Mouse (Mus musculus): ENCODE results near the gene Tex48.
A peak's percentile ranks its signal among the peaks of the same experiment; 100 is the strongest.

Gene Tex48

GRCm38 (mm10) chr4:63594459-63595110 lies 27.6 kb downstream of the Tex48 start:
- DNase-seq (ENCODE audit: low spot score): no peak

DNA sequence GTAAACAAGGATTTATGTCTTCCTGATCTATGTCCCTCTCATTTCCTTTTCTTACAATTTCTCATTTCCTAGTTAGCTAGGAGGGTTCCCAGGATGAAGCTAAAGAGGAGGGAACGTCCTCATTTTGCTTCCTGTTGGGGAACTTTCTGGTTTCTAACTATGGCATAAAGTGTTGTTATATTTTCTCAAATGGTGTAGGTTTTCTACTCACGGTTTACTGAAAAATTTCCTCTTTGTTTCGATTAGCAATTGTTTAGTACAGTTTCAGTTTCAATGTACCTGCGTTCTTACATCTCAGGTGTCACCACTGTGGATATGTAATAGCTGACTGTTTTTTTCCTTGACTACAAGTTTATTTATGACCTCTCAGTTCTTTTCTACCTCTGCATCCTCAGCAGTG lies 31.7 kb downstream of the Tex48 start:
- DNase-seq (ENCODE audit: low spot score): no peak

DNA sequence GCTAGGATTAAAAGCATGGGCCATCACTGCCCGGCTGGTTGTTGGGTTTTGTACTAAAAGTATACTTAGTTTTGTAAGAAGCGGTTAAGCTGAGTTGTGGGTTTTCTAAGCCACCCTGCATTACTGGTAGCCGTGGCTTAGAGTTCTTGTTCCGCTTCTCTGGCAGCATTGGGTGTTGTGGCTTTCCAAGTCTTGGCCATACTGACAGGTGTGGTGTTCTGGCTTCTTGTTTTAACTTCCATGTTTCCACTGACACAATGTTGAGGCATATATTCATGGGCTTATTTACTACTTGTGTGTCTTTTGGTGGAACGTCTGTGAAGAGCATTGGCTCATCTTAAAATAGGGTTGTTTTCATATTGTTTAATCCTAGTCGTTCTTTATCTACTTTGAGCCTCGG lies 32.2 kb downstream of the Tex48 start:
- DNase-seq (ENCODE audit: low spot score): no peak

DNA sequence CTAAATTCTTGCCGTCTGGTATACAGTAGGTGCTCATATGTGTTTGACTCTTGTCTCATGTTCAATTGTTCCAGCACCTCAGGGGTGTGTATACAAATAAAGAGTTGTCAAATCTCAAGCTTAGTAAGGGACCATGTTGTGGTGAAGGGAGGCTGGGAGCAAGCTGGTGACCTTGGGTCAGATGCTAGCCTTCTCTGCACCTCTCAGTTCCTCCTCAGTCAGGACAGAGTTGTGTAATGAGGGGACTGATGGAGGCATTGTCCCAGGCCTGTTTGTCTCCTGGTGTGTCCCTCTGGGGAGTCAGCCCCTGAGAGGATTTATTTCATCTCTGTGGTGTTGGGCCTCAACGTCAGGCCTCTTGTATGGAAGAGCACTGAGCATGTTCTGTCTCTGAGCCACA lies 36.0 kb downstream of the Tex48 start:
- DNase-seq (ENCODE audit: low spot score): no peak

GRCm38 (mm10) chr4:63585216-63585615 lies 37.0 kb downstream of the Tex48 start:
- no peak for DNase-seq (ENCODE audit: low spot score)

DNA sequence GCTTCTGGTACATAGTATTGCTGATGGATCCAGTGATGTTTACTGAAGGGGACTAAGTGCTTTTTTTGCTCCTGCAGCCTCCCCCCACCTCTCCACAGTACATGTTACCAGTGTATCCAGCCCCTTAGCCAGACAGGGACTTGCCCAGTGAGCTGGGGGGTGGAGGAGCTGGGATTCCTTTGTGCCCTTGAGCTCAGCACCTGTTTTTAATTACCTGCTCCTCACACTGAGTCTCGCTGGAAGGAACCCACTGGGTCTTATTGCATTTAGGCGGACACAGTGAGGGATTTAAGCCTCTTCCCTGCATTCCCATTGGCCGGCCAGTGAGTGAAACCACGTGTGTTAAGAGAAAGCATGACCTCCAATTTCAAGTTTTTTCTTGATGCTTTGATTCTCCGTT lies 39.6 kb downstream of the Tex48 start:
- DNase-seq (ENCODE audit: low spot score): no peak

DNA sequence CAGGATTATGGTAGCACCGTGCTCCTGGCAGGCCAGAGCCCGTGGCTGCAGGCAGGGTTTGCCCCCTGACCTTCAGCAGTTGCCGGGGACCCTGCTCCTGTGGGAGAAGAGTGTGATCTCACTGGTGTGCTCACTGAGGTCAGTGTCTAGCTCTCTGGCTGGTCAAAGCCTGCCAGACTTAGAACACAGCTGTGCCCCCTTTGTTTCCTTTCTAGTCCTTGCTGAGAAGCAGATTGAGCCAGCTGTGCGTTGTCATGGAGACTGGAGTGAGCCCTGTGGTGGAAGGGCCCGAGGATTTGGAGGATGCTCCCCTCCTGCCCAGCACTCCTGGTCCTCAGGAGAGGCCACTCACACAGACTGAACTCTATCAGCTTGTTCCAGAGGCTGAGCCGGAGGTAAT lies 42.1 kb downstream of the Tex48 start:
- DNase-seq (ENCODE audit: low spot score): no peak

DNA sequence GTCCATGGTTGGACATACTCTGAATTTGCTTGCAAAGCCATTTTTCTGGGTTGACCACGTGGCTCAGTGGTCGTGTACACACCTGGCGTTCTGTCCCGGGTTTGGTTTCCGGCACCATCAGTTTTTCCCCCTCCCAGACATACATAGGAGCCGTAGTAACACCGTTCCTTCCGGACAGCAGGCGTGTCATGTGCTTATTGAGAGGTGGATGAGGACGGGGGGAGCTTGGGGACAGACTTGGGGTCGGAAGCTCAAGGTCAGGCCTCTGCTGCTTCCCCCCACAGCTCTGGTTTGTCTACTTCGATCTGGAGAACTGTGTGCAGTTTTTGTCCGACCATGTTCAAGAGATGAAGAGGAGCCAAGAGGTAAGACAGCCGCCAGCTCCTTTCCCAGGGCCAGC lies 42.6 kb downstream of the Tex48 start:
- no peak for DNase-seq (ENCODE audit: low spot score)

GRCm38 (mm10) chr4:63572621-63573020 lies 49.6 kb downstream of the Tex48 start:
- no peak for DNase-seq (ENCODE audit: low spot score)

DNA sequence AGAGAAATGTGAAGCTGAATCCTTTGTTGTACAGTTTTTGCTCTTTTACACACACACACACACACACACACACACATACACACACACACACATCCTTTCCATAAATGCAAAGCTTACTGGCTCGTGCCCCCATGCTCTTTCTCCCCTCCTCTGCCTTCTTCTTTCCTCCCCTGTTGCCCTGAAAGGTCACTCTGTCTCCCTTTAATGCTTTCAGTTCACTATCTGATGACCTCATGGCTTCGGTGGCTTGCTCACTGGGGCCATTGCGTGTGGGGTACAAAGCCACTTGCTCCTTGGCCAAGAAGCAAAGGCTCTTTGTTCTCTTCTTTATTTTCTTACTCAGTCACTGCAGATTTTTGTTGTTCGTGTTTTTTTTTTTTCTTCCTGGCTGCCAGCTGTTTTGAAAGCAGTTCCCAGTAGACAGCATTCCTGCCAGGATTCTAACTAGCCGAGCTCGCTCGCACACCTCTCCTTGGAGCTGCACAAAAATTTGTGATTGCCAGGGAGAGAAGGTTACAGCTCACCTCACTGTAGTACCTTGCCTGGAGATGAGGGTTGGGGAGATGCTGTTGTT lies 51.9 kb downstream of the Tex48 start:
- DNase-seq (ENCODE audit: low spot score): no peak

DNA sequence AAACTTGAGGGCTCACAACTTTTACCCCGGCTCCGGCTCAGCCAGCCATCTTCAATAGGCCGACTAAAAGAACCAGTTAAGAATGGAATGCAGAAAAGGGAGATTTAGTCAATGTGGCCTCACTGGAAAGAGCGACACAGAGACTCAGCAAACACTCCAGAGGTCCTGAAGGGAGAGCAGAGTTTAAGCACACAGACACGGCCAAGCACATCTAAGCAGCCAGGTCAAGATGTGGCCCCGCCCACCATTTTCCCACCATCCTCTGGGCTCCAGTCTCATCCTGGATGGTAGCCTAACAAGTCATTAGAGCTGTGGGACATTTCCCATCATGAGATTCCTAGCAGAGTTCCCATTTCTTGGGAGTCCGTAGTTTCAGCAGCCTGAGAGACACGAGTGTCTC lies 52.9 kb downstream of the Tex48 start:
- DNase-seq (ENCODE audit: low spot score): no peak

DNA sequence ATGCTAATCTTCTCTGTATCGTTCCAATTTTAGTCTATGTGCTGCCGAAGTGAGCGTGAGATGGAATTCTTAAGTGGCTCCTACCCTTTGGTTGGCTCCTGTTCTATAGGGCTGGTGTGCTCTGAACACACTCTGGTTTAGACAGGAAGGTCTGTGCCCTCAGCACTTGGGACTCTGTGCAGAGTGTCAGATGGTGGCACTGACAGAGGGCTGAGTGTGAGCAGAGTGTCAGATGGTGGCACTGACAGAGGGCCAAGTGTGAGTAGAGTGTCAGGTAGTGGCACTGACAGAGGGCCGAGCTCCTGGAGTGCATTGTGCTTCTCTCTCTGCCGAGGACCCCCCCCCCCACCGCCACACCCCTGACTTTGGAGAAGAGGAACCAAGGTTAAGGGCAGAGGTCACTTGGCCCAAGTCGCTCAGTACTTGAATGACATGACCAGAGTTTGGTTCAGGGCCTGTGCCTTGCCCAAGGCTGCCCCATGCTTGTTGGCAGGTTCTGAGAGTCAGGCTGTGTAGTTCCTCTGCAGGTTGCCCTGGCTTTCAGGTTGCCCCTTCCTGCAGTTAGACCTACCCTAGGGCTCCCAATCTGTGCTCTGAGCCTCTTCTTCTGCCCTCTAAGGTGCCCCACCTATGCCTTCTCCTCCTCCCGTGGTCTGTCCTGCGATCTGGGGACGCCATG lies 54.4 kb downstream of the Tex48 start:
- DNase-seq (ENCODE audit: low spot score): no peak

DNA sequence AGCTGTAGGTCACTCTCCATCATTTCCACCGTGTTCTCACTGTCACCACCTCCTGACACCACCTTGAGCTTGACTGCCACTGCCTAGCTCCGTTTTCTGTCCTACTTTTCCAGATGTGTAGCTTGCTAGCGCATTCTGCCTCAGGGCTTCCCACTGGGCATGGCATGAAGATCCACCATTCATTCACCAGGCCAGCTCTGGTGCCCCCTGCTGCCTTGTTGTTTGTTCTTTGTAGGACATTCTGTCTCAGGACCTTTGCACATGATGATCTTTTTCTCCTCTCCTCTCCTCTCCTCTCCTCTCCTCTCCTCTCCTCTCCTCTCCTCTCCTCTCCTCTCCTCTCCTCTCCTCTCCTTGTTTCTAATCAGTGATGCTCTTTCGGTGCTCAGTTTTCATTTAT lies 59.5 kb downstream of the Tex48 start:
- DNase-seq (ENCODE audit: low spot score): no peak

DNA sequence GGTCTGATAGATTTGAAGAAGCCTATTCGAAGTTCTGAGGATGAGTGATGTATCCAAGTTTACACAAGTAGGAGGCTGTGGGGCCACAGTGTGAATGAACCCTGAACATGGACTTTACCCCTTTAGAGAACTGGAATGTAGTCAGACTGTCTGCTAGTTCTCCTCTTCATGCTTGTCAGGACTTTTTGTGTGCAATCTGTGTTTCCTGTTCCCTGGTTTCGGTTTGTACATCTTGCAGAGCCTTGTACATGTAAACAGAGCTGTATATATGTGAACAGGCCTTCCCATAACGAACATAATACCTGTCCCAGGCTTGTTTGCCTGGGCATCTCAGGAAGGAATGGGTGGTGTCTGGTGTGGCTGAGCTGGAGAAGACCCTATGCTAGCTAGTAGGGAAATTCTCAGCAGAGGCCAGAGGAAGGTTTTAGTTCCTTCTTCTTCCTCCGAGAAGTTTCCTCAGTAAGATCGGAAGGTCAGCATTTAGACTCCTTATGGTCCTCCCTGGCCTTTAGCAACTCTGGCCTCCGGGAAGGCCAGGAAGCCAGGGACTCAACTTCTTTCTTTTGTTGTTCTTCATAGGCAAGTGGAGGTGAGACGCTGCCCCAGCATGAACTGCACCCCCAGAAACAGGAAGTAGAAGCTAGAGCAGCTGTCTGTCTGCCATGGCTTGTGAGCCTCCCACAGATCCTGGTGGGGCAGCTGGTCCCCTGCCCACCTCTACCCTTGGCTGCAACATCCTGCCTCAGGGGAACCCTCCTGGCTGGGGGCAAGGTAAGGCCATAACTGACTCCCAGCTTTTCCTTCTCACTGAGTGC lies 60.2 kb downstream of the Tex48 start:
- no peak for DNase-seq (ENCODE audit: low spot score)

- no peak for DNase-seq (ENCODE audit: low spot score)
These were observed 62.1 kb downstream of the Tex48 start for GRCm38 (mm10) chr4:63560079-63560478.

- DNase-seq (ENCODE audit: low spot score): no peak
These were observed 63.0 kb downstream of the Tex48 start for GRCm38 (mm10) chr4:63559127-63559697.

- peak; percentile 70 for DNase-seq (ENCODE audit: low spot score)
These were observed 63.7 kb downstream of the Tex48 start, which contains the start of gene Tmem268 for GRCm38 (mm10) chr4:63558407-63559081. Gene Tmem268, plus strand, starts transcription at chr4:63558781.

DNA sequence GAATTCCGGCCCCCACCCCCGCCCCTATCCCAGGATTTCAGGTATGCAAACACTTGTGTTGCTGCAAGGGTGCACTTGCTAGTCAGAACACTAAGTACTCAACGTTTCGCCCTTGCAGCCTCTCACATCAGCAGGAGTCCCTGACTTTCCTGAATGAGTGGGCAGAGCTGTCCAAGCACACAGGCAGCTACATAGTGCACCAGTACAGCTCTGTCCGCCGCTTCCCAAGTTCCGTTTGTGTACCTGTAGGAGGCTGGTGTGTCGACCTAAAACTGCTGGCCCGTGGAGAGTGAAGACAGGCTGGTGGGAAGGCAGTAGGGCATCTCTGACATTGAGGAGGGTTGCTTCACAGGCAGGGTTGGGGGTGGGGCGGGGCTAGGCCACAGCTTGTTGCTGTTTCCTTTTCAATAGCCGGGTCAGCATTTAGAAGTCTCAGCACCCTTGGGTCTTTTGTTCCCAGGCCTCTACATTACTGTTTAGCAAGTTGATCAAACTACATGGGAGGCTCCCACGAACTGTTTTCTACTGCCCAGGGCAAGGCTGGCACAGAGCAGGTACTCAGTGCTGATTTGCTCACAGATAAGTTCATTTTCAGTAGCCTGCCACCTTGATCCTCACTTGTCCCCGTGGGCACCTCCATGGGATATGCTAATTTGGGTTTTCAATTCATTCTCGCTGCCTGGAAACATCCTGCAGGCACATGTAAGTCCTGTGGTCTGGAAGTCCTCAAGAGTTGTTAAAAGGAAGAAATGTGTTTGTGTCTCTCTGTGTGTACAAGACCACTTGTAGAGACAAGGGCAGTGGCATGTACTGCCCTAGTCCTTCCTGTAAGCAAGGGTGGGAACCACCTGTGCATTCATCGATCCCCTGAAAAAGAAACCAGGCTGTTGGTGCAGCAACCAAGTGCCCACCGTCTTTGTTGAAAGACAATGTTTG lies 64.8 kb downstream of the Tex48 start:
- no peak for DNase-seq (ENCODE audit: low spot score)

Data from ovary, postnatal 14 days (tissue).